8 mouse cellular contexts compared by ENCODE assay signal in genomic region chr2:180118661-180119438, GRCm38 (mm10). TPM values are rescaled to one million over a fixed set of nuclear protein-coding genes. Genes with fewer than 3 reads are reported as not detected.
DNase-seq lines count a peak whose midpoint lies in the region; ATAC-seq and TF ChIP-seq lines count a peak whose summit lies in the region.

Gene Osbpl2, plus strand, starts transcription at chr2:180119306.

- H3K9me3 ChIP-seq in ES-E14 (ENCODE audit: control insufficient read depth, insufficient read depth, low read depth, low read length): no peaks in the 10 kb centered on the region
- H3K9me3 ChIP-seq in forebrain, embryonic 15.5 days: no peaks in the 10 kb centered on the region

- peak within 1 kb of the TSS; percentile 27; the same call in 1 of the 2 replicates for H3K27ac ChIP-seq in ES-E14 (ENCODE audit: insufficient read depth, low read depth, low read length, poor library complexity, severe bottlenecking)
- peak within 1 kb of the TSS; percentile 80 for H3K27ac ChIP-seq in forebrain, embryonic 15.5 days (replicated peaks)

- peak; percentile 97 for ATAC-seq in forebrain, embryonic 15.5 days (replicated peaks)
- ATAC-seq in neutrophil, adult 5-6 weeks (ENCODE audit: extremely low read depth, insufficient number of reproducible peaks, low FRiP score, poor library complexity, severe bottlenecking): peak; percentile 97

- intact Hi-C loops in heart, postnatal 25 days (cut with DNase I): loop anchor here (5.0 kb wide), 1 partner anchor 133 kb away; no protein-coding TSS in a partner anchor

- WGBS in forebrain, embryonic 15.5 days: under 1% methylated on average over 52 of the region's 55 CpGs
- under 1% methylated on average over 53 of the region's 55 CpGs for WGBS in lung, adult 2 months

- peak within 1 kb of the TSS; percentile 89 to 90 for H3K4me3 ChIP-seq in ES-E14 (ENCODE audit: insufficient read depth in 1 of 2, low read depth in 1 of 2, low read length in 2 of 2, poor library complexity in 1 of 2, severe bottlenecking in 1 of 2)
- H3K4me3 ChIP-seq in forebrain, embryonic 15.5 days: peak within 1 kb of the TSS; percentile 74
- peak within 1 kb of the TSS; percentile 71 for H3K4me3 ChIP-seq in lung, adult 2 months (replicated peaks; ENCODE audit: extremely low read depth, low read depth, low read length)

- no peaks in the 10 kb centered on the region for H3K27me3 ChIP-seq in forebrain, embryonic 15.5 days

- TF ChIP-seq CTCF in lung, adult 2 months (IDR thresholded peaks at IDR 0.05; ENCODE audit: insufficient read depth, low read length): no peak

- DNase-seq in ES-E14 (ENCODE audit: low read depth, low spot score): peak; percentile 98
- peak; percentile 100 for DNase-seq in cerebellum, adult 11-12 months
- DNase-seq in heart, postnatal 25 days (ENCODE audit: low spot score): peak; percentile 100
- DNase-seq in layer of hippocampus, adult 18-20 months (ENCODE audit: low spot score in 2 of 2): peak; percentile 99 to 100
- DNase-seq in lung, adult 2 months: peak; percentile 100
- peak; percentile 99 for DNase-seq in thymus, adult 18-20 months

- TF ChIP-seq POLR2A in lung, adult 2 months (IDR thresholded peaks at IDR 0.05; ENCODE audit: borderline replicate concordance, extremely low read depth, low read depth, low read length): peak; percentile 77; the same call in 1 of the 2 replicates

- in situ Hi-C loops in ES-E14 (cut with MboI; ENCODE audit: low sequenced_read_pairs in 2 of 2, unreplicated experiment in 2 of 2): no loop called here

- peak within 1 kb of the TSS; percentile 67 for H3K9ac ChIP-seq in ES-E14 (ENCODE audit: insufficient read depth, low read depth, low read length, poor library complexity, severe bottlenecking)
- H3K9ac ChIP-seq in forebrain, embryonic 15.5 days (replicated peaks): peak within 1 kb of the TSS; percentile 73

- peaks cover 8 to 37% of the 10 kb centered on the region in 2 experiments; a peak in 3 of 4 replicates for H3K4me1 ChIP-seq in ES-E14 (ENCODE audit: control insufficient read depth in 2 of 2, insufficient read depth in 2 of 2, low read length in 2 of 2, poor library complexity in 1 of 2)
- H3K4me1 ChIP-seq in forebrain, embryonic 15.5 days: peaks cover 59% of the 10 kb centered on the region
- peaks cover 43% of the 10 kb centered on the region for H3K4me1 ChIP-seq in lung, adult 2 months (ENCODE audit: control insufficient read depth, insufficient read depth, low read length)

- H3K4me2 ChIP-seq in forebrain, embryonic 15.5 days (replicated peaks): peak within 1 kb of the TSS; percentile 74

- no peaks in the 10 kb centered on the region for H3K36me3 ChIP-seq in ES-E14 (ENCODE audit: control insufficient read depth, insufficient read depth, low read length, poor library complexity, severe bottlenecking)
- H3K36me3 ChIP-seq in forebrain, embryonic 15.5 days: peaks cover 5% of the 10 kb centered on the region; the same call in 1 of the 2 replicates

TF ChIP-seq in ES-E14, 5 proteins besides CTCF, POLR2A, EP300 and RAD21:
- TF ChIP-seq MAFK (IDR thresholded peaks at IDR 0.05; ENCODE audit: insufficient read depth, low read depth, low read length) (no peak), HCFC1 (IDR thresholded peaks at IDR 0.05; ENCODE audit: borderline replicate concordance, insufficient read depth, low read length) (no peak), CHD2 (IDR thresholded peaks at IDR 0.05; ENCODE audit: low read depth, low read length) (peak; percentile 69; the same call in 1 of the 2 replicates)

RNA-seq across cellular contexts. Expression of gene Osbpl2, which starts in this region (rescaled TPM):
- 12.2 and 12.3 TPM in 2 replicates for total RNA-seq in ES-E14 (2012; rRNA removed)
- 66.3 and 67.3 TPM in 2 replicates for polyA plus RNA-seq in forebrain, embryonic 15.5 days (2015; fragmentation: Nextera tagmentation; extraction: Ambion mirVana)
- total RNA-seq in heart, postnatal 25 days (2021): 10 to 100 TPM; 32.3 to 36.4 TPM
- 10 to 100 TPM; 47.6 to 47.9 TPM for total RNA-seq in layer of hippocampus, adult 18-20 months (2021)
- polyA plus RNA-seq in lung, adult 2 months (2012; rRNA removed): 27.9 and 34.5 TPM in 2 replicates
- 83.9 and 85.7 TPM in 2 replicates for total RNA-seq in neutrophil, adult 5-6 weeks (2017)

Comparison
In these comparisons a context has a peak if more than half of its experiments do, and no peak if none do; other contexts are left out.
1. Peak in every context shown above with its lines: DNase-seq, ATAC-seq, H3K4me3 ChIP-seq and H3K27ac ChIP-seq.